Mouse (Mus musculus) hematopoietic multipotent progenitor cell, adult 10-12 weeks (in vitro differentiated cells): ENCODE data around the gene E330009J07Rik. TPM values are rescaled to one million over a fixed set of nuclear protein-coding genes. Genes with fewer than 3 reads are reported as not detected.

Experiments used
- polyA plus RNA-seq: library from polyadenylated mRNA; stranded (reverse); fragments of >175 nt; gene quantifications from 2 replicates; pipeline ENCODE4 v1.2.3, GENCODE M21; 2012; ENCODE audit warnings: low replicate concordance

Gene E330009J07Rik
- polyA plus RNA-seq: 4.4 and 10.7 TPM in 2 replicates

DNA sequence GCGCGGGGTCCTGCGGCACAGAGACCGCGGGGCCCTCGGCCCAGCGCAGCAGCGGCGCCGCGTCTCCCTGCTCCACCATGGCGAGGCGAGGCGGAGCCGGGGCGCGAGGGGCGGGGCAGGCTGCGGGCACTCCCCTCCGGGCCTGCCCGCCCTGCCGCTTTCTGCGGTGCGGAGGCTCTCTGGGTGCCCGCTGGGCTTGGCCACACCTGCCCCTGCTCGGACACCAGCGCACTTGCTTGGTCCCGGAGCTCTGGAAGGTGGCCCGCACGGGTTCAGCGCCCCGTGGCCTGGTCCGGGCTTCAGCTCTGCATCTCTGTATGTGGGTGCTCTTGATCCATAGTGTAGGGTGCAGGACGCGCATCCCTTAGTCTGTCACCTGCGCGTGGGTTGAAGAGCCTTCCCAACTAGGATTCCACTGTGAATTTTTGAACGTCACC lies at the start of gene E330009J07Rik:
E330009J07Rik (minus strand) TSS at position 89 of the 437 bp plus-strand sequence.

DNA sequence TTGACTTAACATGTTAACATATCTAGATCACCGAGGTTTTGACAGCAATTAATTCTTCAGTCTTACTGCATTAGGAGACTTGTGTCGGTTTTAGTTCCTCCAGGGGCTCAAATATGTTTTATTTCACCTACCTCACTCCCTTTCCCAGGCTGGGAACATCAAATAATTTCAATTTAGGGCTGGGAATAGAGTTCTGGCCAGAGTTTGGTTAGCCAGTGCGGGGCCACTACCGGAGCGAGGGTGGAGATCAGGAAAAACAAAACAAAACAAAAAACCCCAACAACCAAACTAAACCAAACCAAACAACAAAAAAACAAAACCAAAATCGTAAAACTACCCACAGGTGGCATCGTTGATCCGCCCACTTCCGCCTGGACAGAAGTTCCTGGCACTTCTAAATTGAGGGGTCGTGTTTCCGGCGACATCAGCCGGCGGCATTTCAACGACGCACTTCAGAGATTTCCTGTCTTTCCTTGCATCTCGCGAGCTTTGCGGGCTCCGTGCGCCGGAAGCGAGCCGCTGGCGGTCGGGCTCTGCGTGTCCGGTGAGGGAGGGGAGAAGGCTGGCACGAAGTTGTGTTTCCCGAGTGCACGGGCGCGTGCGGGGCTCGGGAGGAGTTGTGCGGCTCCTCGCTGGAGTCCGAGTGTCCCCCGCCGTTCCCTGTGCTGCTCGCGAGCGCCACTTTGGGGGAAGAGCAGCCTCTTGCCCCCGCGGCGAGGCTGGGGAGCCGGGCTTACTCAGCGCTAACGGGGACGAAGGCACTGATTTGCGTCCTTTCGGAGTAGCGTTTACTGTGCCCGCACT lies 35.2 kb upstream of the E330009J07Rik start, which contains the start of gene Ssbp1:
Ssbp1 (plus strand) TSS at position 437 of the 804 bp plus-strand sequence.

DNA sequence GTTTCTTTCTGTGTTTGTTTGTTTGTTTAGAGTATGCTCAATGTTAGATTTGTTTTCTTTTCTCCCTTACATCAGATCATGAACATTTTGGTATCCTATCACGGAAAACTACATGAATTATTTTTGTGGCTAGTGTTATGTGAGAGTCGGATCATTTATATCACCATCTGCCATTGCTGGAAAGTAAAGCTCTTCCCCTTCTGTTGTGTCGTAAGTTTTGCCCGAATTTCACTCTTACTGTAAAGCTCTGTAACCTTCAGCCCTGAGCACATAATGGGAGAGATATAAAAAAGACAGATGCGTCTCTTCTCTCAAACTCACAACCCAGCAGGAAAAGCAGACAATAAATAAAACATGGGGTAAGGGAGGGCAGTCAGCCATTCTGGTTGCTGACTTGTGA lies 3.0 kb upstream of the E330009J07Rik start, which contains the start of gene Wee2:
Wee2 (plus strand) TSS at position 153 of the 400 bp plus-strand sequence.

Other genes starting within 250 kb of the E330009J07Rik start
- gene Agk, start 111.0 kb downstream of the E330009J07Rik start, polyA plus RNA-seq: 3.6 and 4.9 TPM in 2 replicates
- not detected in 2 replicates for gene Wee2, start 3.0 kb upstream of the E330009J07Rik start, polyA plus RNA-seq
- gene Ssbp1, start 35.2 kb upstream of the E330009J07Rik start, polyA plus RNA-seq: 22.6 and 26.0 TPM in 2 replicates
- gene Tas2r137, start 55.1 kb upstream of the E330009J07Rik start, polyA plus RNA-seq: not detected in 2 replicates
- not detected in 2 replicates for gene Tas2r108, start 57.4 kb upstream of the E330009J07Rik start, polyA plus RNA-seq
- not detected in 2 replicates for gene Prss37, start 83.4 kb upstream of the E330009J07Rik start, polyA plus RNA-seq
- not detected in 2 replicates for gene Olfr461, start 118.9 kb upstream of the E330009J07Rik start, polyA plus RNA-seq
- gene Olfr460, start 133.4 kb upstream of the E330009J07Rik start, polyA plus RNA-seq: not detected in 2 replicates
- gene Clec5a, start 149.7 kb upstream of the E330009J07Rik start, polyA plus RNA-seq: 0.13 and 0.51 TPM in 2 replicates
- not detected in 2 replicates for gene Tas2r138, start 177.2 kb upstream of the E330009J07Rik start, polyA plus RNA-seq
- gene Mgam, start 192.7 kb upstream of the E330009J07Rik start, polyA plus RNA-seq: 0.10 and 0.53 TPM in 2 replicates